Mouse (Mus musculus) A20 (cell line): ENCODE results near the gene Lrr1.
"Not testable (repeated sequence)": the region's sequence is repeated elsewhere in the genome, so short reads cannot be mapped to it uniquely, and the experiment has no call there.

Source experiments
- DNase-seq: peaks from one replicate; pipeline ENCODE4 v3.0.0-alpha.2; 2011; ENCODE audit warnings: low read depth, low spot score

Lrr1 gene

DNA sequence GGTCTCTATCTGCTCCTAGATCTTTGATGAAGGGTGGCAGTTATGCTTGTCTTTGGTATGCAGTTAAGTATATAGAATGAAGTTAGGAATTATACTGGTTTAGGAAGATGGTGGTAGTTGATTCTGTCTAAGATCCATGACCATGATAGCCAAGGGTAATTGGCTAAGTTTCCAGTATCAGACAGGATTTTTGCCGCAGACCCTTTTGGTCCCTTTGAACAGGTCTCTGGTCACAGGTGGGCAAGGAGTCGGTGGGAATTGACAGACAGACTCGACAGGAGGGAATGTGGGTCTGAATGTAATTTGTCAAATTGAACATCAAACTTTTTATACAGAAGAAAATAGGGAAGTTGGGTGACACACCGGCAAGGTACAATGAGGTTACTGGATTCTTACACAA lies 5.0 kb upstream of the Lrr1 start:
- DNase-seq: not testable (repeated sequence)

DNA sequence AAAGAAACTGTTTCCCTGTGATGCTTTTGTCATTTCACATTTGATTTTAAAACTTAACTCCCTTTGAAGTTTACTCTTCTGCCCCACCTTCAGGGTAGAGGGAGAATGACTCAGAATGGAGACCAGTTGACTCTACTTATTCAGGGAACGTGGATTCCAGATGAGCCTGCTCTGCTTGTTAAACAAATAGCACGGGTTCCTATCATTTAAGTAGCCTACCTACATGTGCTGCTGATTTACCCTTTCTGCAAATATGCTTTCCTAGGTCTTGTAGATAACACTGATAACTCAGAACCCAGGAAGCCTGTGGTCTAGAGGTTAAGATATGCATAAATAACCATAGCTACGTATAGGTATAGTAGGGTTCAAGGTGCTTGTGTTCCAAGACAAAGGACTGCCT lies 3.7 kb upstream of the Lrr1 start:
- DNase-seq: no peak

- not testable (repeated sequence) for DNase-seq
These were observed 1.6 kb upstream of the Lrr1 start for GRCm38 (mm10) chr12:69166861-69167581.

DNA sequence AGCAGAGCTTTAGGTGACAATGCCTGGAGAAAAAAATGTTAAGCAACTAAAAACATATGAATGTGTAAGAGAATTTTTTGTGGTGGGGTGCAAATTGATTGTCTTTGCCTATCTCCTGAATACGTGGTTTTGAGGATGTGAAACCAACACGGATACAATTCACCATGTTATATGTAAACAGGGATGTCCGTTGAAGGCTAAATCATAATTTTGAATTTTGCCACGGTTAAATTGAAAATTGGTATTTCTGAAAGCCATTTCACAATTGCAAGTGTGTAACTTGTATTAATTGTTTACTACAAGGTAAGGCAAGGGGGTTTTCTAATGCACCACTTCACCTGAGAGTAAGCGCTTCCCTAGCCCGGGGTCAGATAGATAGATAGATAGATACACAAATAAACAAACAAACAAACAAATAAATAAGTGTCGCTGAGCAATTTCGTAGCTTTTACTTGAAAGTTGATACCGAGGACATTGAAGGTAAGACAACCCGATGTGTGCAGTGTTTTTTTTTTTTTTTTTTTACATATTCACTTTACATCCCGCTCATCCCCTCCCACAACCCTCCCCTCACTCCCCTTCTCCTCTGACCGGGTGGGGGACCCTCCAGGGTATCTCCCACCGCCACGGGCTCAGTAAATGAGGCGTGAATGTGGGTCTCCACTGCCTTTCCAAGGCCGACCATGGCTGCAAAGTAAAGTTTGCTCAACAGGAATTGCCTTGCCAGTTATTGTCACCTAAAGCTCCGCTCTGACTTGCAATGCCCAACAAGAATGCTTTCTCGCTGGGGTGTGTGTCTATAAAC lies 756 bp upstream of the Lrr1 start:
- DNase-seq: peak; percentile 66

DNA sequence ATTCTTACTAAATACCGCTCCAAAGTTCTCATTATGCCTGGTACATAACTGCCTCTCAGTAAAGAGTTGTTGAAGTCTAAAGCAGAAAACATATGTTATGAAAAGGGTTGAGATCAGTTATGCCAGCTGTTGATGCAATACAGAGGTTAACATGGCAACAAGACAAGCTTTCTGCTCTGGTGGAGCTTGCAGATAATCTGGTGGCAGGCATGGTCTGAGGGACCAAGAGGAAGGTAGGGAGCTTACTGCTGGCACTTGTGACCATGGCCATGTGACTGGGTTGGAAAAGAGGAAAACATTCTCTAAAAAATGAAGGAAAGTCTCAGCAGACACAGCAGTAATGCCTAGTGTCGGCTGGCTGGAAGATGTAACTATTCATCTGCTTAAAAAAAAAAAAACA lies 2.7 kb downstream of the Lrr1 start:
- no peak for DNase-seq

GRCm38 (mm10) chr12:69175975-69176374 lies 7.4 kb downstream of the Lrr1 start:
- no peak for DNase-seq

GRCm38 (mm10) chr12:69177526-69177925 lies 8.9 kb downstream of the Lrr1 start:
- DNase-seq: no peak

DNA sequence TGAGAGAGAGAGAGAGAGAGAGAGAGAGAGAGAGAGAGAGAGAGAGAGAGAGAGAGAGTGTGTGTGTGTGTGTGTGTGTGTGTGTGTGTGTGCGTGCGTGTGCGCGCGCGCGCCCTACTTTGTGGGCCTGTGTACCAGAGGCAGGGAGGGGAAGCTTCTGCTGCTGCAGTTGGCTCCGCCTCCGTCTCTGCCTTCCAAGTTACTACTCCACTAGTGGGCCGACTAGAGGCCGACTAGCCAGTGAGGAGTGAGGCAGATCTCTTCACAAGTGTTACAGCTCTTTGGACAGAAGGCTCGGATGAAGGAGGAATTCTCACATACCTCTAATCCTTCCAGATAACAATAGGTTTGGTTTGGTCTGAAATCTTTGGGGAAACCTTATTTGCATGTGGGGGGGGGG lies 10.8 kb downstream of the Lrr1 start:
- DNase-seq: no peak

DNA sequence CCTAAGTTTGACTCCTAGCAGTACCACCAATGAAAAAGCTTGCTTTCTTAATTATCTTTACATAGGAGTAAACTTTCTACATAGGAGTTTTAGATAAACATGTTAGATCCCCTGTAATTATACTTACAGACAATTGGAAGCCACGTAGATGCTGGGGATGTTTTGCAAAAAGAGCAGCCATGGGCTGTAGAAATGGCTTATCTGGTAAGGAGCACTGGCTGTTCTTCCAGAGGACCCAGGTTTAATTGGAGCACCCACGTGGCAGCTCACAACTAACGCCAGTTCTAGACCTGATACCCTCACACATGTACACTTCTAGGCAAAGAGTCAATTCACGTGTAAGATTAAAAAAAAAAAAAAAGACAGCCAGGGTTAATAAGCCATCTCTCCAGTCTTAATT lies 13.2 kb downstream of the Lrr1 start:
- DNase-seq: no peak

DNA sequence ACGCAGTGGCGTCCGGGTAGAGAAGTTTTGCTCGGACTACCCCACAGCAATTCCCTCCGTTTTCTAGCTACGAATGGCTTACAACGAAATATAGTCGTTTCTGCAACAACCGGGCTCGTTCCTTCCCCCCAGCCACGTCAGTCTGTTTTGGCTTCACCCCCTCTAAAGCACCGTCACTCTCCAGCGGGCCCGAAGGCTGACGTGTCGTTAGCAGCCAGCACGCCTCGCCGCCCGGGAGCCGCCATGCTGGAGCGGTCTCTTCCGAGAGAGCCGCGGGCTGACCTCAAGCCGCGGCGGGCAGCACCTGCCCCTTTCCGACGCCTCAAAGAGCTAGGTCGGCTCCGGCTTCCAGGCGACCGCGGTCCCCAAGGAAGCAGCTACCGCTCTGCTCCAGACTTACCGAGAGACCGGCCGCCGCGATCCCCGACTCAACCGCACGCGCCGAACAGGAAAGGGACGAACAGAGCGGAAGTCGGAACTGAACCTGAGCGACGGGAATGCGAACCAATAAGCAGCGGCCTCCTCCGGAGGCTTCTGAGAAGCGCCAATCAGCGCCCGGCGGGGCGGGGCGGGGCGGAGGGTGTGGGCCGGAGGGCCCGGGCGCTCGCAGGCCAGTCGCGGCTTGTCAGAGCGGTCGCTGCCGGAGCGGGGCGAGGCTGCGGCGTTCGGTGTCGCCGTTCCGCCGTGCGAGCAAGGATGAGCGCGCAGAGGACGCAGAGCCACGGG lies 15.1 kb downstream of the Lrr1 start, which contains the start of the genes Rpl36al and Mgat2:
TSS of gene Rpl36al (minus strand) at position 501 of the 726 bp plus-strand sequence.
TSS of gene Mgat2 (plus strand) at position 575 of the 726 bp plus-strand sequence.
- DNase-seq: peak; percentile 99

- DNase-seq: peak; percentile 76
These were observed 16.0 kb downstream of the Lrr1 start for GRCm38 (mm10) chr12:69184342-69185295.

GRCm38 (mm10) chr12:69185371-69185770 lies 16.8 kb downstream of the Lrr1 start:
- no peak for DNase-seq

DNA sequence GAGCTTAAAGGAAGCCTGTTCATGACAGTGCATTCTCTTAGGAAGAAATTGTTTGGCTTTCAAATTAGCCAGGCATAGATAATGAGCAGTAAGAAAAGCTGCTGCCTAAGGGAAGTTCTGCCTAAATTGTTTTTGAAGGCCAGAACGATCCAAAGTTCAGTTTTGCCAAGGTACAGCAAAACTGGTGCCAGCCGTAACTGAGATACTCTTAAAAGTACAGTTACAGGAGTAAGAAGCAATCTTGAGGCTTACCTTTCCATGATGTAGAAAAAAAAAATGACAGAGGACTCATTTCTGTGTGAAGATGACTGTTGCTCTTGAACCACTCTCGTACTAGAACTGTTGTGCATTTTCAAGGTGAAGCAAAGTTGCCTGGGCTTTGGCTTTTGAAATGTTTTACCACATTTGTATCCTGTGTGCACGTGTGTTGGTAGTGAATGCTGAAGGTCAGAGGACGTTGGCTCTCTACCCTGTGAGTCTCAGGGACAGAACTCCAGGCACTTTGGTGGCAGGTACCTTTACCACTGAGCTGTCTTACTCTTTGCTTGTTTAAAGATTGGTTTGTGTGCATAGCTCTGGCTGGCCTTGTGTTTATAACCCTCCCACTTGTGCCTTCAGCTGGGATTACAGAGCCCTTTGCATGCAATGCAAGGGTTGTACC lies 18.3 kb downstream of the Lrr1 start:
- DNase-seq: peak; percentile 39

DNA sequence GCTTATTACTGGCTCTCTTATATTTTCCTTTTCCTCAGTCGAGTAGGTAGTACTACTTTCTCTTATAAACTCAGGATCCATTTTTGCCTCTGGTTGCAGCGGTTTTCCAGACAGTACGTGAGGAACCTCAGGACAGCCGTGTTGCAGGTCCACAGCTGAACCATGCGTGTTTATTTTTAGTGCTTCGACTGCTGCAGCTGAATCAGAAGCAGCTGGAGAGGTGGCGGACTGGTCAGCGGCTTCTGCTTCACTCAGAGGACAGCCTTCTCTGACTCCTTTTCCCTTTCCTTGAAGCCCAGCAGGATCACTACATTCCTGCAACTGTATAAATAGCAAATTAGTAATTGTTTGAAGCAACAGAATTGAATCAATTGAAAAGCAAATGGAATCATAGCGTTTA lies 21.5 kb downstream of the Lrr1 start:
- DNase-seq: no peak

DNA sequence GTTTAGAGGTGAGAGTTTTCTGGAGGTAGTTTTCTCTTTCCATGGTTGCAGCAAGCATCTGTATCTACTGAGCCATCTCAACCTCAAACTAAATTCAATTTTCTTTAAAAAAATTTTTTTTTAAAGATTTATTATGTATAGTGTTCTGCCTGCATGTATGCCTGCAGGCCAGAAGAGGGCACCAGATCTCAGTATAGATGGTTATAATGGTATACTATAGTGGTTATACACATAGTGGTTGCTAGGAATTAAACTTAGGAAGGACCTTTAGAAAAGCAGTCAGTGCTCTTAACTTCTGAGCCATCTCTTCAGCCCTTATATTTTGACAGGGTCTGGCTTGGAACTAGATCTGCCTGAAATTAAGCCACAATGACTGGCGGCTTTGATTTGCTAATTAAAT lies 21.9 kb downstream of the Lrr1 start:
- DNase-seq: no peak

DNA sequence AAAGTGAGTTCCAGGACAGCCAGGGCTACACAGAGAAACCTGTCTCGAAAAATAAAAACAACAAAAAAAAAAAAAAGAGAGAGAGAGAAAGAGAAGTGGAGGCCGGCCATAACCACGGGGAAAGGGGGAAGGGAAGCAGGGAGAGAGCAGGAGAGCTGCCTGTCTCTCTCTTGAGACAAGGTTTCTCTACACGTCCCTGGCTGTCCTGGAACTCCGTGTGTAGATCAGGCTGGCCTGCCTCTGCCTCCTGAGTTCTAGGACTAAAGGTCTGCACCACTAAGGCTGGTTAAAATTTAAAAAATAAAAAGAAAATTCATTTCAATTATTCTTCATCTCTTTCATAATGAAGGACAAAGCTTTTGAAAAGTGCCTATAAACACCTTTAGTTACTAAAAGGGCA lies 22.8 kb downstream of the Lrr1 start:
- DNase-seq: no peak

DNA sequence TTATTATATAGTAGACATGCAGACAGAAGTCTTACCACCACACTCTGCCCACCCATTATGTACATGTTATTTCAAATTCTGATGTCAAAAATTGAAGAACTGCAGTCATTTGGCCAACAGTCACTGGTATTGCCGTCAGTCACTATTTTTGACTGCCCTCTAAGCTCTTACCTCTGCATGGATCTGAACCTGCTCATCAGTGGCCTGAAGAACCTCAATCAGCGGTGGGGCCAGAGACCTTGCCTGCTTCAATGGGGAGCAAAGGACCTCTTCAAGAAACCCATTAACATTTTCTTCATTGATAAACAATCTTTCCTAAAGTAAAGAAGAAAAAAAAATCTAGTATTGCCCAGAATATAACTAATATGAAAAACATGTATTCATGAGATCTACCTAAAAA lies 24.0 kb downstream of the Lrr1 start:
- DNase-seq: no peak

DNA sequence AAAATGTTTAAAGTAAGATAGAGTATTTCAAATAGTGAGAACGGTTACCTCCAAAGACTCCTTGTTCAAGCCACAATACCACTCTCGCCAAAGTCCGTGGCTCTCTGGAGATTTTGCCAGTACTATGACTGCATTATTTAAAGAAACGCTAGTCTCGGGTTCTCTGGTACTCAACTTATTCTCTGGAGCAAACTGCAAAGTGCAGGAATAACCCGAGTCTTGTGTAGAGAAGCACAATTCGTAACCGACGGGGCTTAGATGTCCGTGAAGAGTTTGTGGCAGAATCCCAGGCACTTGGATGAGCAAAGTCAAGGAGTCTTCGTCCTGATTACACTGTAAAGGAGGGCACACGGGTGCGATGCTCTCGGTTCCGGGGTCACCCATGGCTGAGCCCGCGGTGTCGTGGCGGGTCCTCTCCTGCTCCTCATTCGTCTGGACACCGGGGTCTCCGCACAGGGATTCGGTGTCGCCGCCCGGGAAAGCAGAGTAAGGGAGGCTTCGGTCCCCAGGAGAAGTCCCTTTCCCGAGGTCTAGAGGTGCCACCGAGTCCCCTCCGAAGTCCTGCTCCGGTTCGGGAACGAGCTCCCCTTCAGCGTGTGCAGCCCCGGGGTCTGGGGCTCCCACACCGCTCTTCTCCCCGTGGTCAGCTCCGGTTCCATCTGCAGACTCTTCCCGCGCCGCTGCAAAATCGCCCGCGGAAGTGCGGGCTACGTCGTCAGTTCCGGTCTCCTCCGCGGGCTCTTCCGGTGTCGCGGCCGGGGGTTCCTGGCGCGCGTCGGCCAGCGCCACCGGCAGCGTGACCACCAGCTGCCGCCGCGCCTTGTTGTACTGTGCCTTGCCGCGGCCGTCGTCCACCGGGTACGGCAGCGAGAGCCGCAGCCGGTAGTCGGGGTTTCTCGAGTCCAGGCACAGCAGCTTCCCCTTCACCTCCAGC lies 28.1 kb downstream of the Lrr1 start, which contains the start of gene Gm49383:
TSS of gene Gm49383 (minus strand) at position 661 of the 934 bp plus-strand sequence.
- DNase-seq: peak; percentile 89
